Mouse (Mus musculus): ENCODE results near the gene Zbtb20.

Zbtb20 gene

DNA sequence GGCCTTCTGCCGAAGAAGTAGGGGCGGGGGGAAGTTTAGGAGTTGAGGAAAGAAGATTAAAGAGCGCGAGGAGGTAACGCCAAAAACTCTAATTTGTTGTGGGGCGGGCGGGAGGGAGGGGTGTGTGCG, at the start of gene Zbtb20:
Gene Zbtb20, plus strand, starts transcription at position 30 of the 129 bp plus-strand sequence.
- no peak for DNase-seq (ENCODE audit: low read depth, low spot score)

DNA sequence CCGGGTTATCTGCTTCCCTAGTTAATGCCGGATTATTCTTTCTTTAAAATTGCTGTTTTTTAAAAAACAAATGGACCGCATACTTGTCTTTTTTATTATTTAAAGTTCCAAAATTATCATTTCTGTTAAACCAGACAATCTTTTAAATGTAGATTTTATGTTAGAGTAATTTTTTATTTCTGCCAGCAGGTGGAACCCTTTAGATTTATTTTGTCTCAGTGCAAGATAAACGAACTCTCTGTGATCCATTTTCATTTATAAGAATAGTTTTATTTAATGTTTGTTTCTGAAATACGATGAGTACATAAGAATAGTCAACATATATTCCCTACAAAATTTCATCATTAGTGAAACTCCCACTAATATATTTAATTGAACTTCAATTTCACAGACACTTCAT, 39.7 kb upstream of the Zbtb20 start:
- DNase-seq (ENCODE audit: low read depth, low spot score), result peak; percentile 46

DNA sequence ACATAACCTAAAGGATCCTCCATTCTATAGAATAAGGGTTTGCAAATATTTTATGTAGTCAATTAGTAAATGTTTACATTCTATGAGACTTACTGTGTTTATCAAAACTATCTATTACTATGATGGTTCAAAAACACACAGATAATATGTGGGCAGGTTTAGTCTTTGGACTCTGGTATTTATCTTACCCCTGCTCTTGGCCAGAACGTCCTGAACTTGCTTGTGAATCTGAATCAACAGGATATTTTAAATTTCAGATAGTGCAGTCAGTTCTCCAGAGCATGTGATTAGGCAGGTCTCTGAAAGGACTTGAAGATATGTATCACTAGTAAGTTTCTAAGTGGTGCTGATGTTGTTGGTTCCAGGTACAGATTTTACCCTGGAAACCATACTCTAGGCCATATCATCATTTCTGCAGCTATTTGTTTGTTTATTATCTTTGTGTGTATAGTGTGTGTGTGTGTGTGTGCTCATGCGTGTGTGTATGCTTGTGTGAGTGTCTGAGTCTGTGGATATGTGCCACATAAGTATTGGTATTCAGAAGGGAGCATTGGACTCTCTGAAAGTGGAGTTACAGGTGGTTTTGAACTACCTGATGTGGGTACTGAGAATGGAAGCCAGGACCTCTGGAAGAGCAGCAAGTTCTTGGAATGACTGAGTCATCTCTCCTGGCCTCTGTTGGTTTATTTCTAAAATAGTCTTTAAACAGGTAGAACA, 39.1 kb upstream of the Zbtb20 start:
- DNase-seq (ENCODE audit: low read depth, low spot score), result no peak

DNA sequence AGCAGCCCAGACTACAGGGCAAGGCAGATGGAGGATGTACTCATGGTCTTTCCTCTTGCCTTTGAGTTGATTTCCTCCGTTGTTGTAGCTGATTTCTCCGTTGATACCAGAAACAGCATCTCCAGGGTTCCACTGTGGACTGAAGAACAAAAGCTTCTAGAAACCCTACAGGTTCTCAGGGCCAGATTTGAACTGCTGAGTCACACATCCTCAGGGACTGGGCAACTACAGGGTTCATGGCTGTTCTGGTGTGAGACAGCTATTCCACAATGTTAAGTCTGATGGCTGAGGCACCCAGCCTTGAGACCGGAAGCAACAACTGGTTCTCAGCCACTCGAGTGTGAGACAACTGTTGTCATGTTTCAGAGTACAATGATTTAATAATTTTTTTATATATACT, 37.5 kb upstream of the Zbtb20 start:
- no peak for DNase-seq (ENCODE audit: low read depth, low spot score)

DNA sequence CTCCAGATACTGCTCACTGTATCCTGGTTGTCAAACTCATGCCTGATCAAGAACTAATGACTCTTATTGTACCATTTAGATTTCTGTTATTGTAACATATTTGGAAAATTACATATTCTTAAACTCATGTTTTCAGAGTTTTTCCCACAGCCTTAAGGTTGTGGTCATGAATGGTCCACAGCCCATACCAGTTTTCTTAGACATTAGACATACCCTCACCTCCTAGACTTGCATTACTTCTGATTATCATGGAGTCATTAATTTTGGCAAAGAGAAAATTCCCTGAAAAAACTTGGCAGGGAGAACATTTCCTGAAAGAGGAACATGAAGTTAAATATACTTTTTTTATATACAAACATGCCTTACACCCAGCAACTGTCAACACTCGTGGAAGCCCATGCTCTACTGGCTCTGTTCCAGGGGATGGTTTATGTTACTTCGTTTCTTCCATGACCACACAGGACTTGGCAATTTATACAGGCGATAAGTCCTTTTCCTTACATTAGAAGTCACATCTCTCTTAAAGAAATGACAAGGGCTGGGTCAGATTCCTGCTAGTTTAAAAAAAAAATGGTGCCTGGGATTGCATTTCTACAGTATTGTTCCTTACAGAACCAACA, 18.0 kb upstream of the Zbtb20 start:
- DNase-seq (ENCODE audit: low read depth, low spot score), result no peak

DNA sequence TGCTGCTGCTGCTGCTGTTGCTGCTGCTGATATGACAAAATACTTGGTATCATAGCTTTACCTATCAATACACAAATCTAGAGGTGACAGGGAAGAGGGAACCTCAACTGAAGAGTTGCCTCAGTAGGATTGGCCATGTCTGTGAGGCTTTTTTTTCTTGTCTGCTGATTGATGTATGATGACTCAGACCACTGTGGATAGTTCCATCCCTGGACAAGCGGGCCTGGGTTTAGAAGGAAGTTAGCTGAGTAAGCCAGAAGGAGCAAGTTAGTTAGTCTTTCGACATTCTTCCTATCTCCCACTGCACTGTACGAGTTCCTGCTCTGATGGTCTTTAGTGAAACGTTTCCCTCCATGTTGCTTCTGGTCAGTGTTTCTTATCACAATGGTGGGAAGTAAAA, 16.4 kb upstream of the Zbtb20 start:
- no peak for DNase-seq (ENCODE audit: low read depth, low spot score)

DNA sequence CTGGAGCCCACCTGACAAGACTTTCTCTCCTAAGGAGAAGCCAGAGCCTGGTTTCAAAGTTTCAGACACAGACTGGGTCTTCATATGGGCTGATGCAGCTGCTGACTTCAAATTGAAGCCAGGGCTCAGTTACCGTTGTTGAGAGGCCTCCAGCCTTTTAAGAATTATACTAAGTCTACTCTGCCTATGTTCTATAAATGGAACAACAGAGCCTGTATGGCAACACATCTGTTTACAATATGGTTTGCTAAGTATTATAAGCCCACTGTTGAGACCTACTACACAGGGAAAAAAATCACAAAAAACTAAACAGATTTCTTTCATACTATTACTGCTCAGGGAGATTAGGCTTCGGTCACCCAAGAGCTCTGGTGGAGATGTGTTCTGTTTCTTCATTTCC, 12.4 kb upstream of the Zbtb20 start:
- DNase-seq (ENCODE audit: low read depth, low spot score), result no peak

DNA sequence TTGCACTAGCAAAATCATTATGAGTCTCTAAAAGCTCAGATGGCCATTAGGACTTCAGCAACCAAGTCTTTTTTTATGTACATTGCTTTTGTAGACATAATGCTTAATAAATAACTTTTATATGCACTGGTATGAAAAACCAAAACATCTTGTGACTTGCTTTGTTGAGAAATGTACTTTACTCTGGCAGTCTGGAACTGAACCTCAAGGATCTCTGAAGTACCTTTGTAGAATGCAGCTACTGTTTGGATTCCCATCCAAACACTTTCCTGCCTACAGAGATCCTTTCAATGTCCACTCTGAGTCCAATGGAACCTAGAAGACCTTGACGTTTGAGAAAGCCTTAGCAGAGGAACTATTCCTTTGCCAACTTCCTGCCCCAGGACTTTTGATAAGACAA, 9.6 kb upstream of the Zbtb20 start:
- DNase-seq (ENCODE audit: low read depth, low spot score), result no peak

DNA sequence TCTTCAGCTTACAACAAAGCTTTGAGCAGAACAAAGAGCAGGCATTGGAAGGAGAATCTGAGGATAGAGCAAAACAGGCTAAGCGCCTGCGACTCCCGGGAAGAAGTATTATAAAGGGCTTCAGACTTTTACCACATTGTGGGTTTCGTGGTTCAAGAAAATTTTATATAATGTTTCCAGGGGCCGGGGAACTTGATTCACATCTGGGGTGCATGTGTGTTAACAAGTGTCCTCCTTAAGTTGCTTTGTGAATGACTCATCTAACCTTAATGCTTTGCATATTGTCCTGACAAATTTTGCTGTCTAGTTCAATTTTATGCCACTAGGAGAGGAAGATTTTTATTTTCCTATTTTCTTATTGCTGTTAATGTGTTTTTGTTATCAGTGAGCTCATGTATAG, 3.6 kb upstream of the Zbtb20 start:
- DNase-seq (ENCODE audit: low read depth, low spot score), result no peak

DNA sequence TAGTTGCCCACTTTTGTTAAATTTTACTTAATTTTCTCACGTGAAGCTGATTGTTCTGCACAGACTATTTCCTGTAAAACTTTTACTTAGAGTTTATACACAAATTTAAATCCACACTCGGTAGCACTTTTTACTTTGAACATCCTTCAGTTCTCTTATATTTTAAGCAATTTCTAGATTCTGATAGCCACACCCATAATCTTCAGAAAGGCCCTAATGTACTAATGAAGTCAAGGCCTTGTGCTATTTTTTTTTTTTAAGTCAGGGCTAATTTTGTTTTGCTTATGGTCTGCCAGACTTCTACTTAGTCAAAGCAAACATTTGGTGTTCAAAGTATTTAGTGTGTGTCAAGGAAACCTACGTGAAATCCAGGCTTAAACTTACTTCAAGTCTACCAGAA, 1.7 kb upstream of the Zbtb20 start:
- no peak for DNase-seq (ENCODE audit: low read depth, low spot score)

DNA sequence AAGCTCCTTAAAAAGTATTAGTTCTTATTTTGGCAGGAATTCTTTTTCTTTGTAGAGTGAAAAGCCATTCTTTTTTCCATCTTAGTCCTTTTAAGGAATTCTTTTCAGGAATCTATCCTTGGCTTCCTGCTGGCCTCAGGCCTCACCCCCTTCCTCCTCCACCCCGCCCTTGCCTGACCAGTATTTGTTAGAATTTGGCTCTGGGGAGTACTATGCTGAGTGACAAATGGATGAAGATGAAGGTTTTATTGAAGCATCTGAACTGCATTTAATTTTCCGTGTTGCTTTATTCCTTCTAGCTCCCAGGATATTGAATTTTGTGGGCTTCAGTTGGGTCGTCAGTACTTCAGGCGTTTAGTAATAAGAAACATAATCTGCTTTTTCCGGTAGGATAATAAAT, 1.2 kb upstream of the Zbtb20 start:
- DNase-seq (ENCODE audit: low read depth, low spot score), result no peak

DNA sequence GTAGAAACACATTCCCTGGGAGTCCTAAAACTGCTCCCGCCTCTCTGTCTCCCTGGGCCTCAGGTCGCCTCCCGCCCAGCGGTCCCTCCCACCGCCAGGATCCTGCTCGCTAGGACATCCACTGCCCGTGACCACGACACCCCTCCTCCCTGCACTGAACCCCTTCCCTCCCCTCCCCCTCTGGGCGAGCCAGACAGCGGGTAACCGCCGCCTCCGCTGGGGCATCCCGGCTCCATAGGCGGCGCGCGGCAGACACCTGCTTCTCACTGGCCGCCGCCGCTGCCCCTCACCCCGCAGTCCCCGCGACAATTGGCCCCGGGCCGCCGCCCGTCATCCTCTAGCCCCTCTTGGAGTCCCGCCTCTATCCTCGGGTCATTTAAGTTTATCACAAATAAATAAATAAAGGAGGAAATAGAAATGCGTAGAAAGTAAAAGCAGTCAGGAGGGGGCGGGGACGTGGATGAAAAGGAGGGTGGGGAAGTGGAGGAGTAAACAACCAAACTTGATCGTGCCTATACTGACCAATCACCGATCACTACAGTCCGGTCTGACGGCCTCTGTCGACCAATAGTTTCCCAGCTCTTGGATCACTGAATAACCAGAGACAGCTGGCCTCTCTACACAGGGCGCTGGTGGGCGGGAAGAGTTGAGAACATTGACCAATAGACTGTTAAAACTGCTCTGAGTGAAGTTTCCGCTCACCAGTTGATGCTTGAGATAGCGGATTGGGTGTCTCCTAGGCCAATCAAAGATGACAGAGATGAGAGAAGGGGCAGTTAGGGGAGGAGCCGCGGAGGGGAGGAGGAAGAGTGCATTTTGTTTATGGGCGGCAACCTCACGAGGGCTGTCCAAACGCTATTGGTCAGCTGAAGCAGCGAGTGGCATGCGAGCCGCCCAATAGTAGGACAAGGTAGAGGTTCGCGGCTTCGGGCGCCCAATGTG, 500 bp upstream of the Zbtb20 start:
- DNase-seq (ENCODE audit: low read depth, low spot score), result peak; percentile 98

DNA sequence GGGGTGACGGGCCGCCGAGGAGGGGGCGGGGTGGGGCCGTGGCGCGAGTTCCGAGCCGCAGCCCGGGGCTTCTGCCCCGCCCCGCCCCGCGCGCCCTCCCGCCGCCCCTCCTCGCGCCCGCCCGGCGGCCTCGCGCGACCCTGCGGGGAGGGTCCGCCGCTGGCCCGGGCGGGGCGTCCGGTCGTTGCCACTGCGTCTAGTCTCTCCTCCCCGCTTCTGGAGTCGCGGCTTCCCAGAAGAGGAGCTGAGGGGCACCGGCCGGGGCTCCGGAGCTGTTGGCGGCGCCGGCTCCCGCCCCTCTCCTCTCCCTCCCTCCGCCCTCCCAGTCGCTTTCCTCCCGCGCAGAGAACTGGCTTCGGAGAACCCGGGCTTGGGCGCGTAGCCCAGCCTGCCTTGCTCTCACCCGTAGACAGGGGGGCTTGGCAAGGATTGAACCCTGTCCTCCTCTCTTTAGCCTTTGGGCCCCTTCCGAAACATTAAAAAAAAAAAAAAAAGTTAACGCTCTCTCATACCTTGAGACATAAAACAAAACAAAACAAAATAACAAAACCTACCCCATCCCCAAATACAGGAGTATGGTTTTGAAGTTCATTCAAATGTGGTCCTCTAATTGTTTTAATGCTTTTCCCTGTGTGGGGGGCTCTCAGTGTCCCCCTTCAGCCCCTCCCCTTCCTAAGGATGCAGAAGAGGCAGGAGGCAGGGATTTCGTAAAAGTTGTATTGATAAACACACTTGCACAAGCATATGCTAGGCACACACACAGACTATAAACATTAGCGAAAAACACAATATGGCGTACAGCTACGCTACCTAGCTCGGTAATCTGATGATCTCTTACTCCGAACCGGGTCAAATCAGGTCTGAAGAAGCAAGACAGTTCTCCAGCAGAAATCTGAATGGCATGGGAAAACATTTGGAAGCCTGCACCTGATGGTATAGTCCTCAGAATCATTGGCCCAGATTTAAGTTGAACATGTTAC, 630 bp downstream of the Zbtb20 start:
- peak; percentile 80 for DNase-seq (ENCODE audit: low read depth, low spot score)

DNA sequence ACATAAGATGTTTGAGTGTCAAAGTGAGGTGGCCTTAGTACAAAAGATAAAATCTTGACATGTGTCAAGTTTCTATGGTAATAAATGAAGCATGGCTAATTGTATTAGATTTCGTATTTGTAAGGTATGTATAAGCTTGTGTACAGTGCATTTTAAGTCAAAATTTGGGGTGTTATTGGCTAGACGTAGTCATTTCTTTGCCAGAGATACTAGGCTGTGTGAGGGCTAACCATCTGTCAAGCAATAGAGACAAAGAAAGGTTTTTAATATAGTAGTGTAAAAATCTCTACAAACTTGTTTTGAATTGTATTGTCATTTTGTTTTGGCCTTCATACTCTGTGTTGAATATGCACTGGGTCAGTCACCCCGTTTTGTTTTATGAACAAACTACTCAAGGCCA, 4.4 kb downstream of the Zbtb20 start:
- no peak for DNase-seq (ENCODE audit: low read depth, low spot score)

DNA sequence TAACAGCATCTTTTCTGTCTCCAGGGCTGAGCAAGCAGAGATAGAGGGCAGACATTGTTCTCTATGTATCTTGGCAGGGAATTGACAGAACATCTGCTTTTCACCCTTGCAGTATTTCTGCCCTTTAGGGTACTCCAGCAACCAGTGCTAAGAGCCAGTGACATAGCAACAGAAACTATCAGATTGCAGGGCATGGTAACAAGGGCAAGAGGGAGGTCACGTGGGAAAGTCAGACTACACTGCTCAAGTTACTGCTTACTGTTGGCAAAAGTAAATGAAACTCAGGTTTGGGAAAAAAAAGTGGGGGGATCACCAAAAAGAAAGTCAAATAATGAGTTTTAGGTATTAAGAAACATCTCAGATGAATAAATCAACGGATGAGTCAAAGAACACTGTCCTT, 9.9 kb downstream of the Zbtb20 start:
- no peak for DNase-seq (ENCODE audit: low read depth, low spot score)

DNA sequence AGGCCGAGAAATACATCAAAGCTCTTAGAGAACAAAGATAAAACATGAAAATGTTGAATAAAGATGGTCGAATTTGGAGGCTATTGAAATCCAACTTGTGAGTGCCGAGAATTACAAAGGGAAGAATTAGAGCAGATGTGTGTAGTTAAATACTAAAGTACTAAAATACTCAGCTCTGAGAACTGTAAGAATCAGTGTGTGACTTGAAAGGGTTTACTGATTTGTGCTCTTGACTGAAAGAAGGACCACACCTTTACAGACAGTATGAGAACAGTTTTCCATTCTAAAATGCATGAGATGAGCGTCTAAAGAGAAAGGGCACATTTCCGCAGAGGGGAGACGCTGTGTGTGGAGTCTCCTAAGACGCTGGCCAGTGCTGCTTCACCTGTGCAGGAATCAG, 10.3 kb downstream of the Zbtb20 start:
- no peak for DNase-seq (ENCODE audit: low read depth, low spot score)

DNA sequence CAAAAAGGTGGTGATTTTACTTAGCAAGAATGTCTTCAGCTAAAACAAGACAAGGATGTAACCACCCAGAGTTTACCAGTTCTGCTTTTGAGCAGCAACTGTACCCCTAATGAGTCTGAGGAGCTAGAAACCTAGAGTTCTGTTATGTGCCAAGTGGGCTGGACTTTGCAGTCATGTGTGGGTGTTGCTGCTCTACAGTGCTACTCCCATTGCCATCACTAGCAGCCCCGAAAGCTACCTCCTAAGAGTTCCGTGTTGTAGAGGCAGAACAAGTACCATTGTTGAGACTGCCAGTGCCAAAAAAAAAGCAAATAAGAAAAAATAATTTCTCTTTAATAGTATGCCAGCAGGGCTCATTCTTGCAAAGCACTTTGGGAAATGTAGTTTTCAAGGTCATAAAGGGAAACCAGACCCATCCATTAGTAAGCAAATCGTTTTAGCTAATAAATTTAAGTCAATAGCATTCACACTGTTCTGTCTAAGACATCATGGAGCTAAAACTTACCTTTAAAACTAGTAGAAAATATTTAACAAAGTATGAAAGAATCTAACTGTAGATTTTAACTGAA, 21.5 kb downstream of the Zbtb20 start:
- no peak for DNase-seq (ENCODE audit: low read depth, low spot score)

DNA sequence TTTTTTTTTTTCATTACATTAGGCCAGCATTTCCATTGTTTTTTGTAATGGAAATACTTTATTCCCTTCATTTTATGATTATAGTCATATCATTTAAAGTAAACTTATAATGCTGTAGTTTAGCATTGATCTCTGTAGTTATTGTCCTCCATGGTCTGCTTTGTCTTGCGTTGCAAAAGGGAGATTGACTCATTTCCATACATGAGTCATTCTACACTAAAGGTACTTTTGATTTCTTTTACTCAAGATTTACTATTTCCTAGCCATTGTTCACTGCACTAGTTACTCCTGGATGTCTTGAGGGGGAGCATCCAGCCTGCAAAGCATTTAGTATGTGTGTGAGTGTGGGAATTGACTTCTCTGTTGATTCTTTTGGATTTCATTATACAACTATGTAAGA, 24.6 kb downstream of the Zbtb20 start:
- no peak for DNase-seq (ENCODE audit: low read depth, low spot score)

DNA sequence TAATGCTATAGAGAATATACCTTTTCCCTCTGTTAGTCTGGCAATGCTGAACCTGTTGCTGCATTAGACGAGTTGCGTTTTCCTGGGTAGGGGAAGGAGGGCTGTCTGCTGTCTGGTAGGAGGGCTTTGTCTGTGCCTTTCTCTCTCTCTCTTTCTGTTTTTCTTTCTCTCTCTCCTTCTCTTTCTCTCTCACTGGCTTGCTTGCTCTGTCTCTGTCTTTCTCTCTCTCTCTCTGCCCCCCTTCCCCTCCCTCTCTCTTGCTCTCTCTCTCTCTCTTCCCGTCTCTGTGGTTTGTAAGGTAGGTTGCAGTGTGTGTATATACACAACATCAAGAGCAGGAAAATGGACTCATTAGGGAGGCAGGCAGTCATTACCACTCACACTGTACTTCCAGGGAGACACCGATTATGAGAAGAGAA, 31.6 kb downstream of the Zbtb20 start:
- peak; percentile 62 for DNase-seq (ENCODE audit: low read depth, low spot score)

DNA sequence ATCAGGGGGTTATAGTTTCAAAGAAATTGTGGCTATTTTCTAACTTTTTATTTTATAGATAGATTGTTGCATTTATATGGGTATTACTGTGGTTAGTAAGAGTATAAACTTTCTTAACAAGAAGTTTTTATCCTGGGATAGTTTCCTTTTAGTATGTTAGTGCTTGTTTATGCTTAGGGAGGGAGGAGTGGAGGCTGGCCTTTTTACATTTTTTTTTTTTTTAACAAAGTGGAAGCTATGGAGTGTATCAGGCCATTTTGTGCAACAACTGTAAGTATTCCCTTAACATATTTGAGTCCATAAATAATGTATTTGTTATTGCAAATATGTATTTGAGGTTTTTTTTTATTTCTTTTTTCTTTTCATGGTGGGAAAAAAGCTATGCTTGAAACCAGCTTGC, 32.7 kb downstream of the Zbtb20 start:
- no peak for DNase-seq (ENCODE audit: low read depth, low spot score)

DNA sequence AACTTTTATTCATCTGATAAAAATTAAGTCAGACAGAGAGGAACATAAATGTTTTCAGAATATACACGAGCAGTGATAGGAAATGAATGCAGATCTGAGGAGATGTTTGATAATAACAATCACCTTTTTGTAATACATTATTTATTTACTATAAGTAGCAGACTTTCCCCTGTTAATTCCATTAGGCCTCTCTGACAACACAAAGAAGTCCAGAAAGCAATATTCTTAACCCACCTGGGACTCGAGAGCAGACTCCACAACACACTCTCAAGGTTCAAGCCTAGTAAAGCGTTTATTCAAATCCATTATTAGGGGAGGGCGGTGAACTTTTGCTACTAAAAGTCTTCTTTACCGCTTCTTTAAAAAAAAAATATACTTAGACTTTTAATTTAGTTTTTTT, 33.2 kb downstream of the Zbtb20 start:
- DNase-seq (ENCODE audit: low read depth, low spot score), result no peak

DNA sequence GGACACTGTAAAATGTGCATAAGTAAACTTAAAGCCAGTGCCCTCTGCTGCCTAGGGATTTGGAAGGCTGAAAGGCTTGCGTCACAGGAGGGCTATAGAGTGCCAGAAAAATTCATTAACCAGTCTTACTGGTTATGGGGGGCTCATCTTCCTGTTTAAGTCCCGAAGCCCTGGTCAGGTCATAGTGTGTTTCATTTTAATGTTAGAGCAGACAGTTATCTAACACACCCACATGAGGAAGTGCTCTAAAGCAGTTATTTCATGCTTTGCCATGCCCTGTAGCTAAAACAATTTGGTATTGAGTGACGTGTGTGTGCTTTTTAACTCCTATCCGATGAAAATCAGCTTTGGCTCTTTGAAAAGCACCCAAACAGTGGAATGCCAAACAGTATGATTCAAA, 34.3 kb downstream of the Zbtb20 start:
- peak; percentile 26 for DNase-seq (ENCODE audit: low read depth, low spot score)

Data from CD4-positive, CD25-positive, alpha-beta regulatory T cell, adult 2 months (primary cell).